Mouse (Mus musculus): Measurements from ENCODE around the gene Daam1. TPM values are rescaled to one million over a fixed set of nuclear protein-coding genes. Genes with fewer than 3 reads are reported as not detected.

Gene Daam1
- total and polyA plus RNA-seq, 2 experiments: 7.7 to 33.4 TPM

DNA sequence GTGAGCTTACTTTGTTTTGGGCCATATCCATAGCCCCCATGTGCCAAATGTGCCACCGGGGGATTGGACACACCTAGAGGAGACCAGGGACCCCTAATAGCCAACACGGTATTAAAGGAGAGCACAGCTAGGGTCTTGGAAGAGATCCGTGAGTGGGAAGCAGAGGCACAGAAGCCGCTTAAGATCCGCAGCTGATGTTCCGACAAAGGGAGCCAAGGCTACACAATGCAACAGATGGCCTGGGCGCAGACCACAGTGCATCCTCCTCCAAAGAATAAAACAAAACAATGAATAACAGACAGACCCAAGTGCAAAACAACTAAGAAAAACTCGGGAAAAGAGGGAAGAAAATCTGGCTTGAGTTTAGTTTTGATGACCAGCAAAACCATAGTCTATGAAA, 165.0 kb downstream of the Daam1 start:
- no peak overlapping the region for H3K4me3 ChIP-seq (ENCODE audit: insufficient read depth, low read depth, low read length)
- peaks cover 38% of the 10 kb centered on the region for H3K4me1 ChIP-seq (ENCODE audit: control insufficient read depth, insufficient read depth, low read length)
- no peaks in the 10 kb centered on the region for H3K79me2 ChIP-seq (ENCODE audit: control insufficient read depth, insufficient read depth, low read length)
- H3K27me3 ChIP-seq (ENCODE audit: control insufficient read depth, insufficient read depth, low read length): no peaks in the 10 kb centered on the region
- WGBS: 96% methylated on average over 8 of the region's 8 CpGs
- no peak overlapping the region for H3K27ac ChIP-seq (replicated peaks; ENCODE audit: insufficient read depth, low read depth, low read length)
- H3K36me3 ChIP-seq (ENCODE audit: control insufficient read depth, insufficient read depth, low read length): peaks cover 8% of the 10 kb centered on the region; the same call in 1 of the 2 replicates
- TF ChIP-seq CTCF (IDR thresholded peaks at IDR 0.05; ENCODE audit: low read depth, low read length) (no peak), POLR2A (IDR thresholded peaks at IDR 0.05; ENCODE audit: extremely low read depth, insufficient read depth, low read length) (no peak)
- H3K9ac ChIP-seq (ENCODE audit: low read depth, low read length): no peak overlapping the region
- DNase-seq (ENCODE audit: extremely low read depth, low read depth, low spot score): no peak

DNA sequence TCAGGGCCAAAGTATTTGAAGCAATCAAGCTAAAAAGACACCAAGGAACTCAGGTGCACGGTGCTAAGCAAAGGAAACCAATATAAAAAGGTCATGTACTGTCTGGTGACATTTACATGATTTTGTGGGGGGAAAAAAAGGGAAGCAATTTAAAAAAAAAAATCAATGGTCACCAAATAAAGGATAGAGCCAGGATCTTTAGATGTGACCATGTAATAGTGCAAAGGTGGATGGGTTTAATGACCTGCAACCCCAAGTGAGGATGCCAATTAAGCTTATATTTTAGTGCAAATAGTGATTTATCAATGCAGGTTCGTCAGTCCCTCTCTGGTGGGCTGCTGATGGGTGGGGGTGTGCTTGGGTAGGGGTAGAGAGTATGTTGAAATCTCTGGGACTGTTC, 166.0 kb downstream of the Daam1 start:
- Histone ChIP-seq H3K27me3 (ENCODE audit: control insufficient read depth, insufficient read depth, low read length) (no peaks in the 10 kb centered on the region), H3K79me2 (ENCODE audit: control insufficient read depth, insufficient read depth, low read length) (no peaks in the 10 kb centered on the region), H3K9ac (ENCODE audit: low read depth, low read length) (no peak overlapping the region), H3K36me3 (ENCODE audit: control insufficient read depth, insufficient read depth, low read length) (0 out of 2 replicates have a peak, but pooled peaks cover 1% of the 10 kb centered on the region), H3K4me3 (ENCODE audit: insufficient read depth, low read depth, low read length) (no peak overlapping the region), H3K27ac (replicated peaks; ENCODE audit: insufficient read depth, low read depth, low read length) (peak overlapping the region; percentile 95), H3K4me1 (ENCODE audit: control insufficient read depth, insufficient read depth, low read length) (peaks cover 38% of the 10 kb centered on the region)
- TF ChIP-seq POLR2A (IDR thresholded peaks at IDR 0.05; ENCODE audit: extremely low read depth, insufficient read depth, low read length) (no peak), CTCF (IDR thresholded peaks at IDR 0.05; ENCODE audit: low read depth, low read length) (no peak)
- peak; percentile 80 for DNase-seq (ENCODE audit: extremely low read depth, low read depth, low spot score)
- 20% methylated on average over 2 of the region's 2 CpGs for whole genome bisulfite sequencing

DNA sequence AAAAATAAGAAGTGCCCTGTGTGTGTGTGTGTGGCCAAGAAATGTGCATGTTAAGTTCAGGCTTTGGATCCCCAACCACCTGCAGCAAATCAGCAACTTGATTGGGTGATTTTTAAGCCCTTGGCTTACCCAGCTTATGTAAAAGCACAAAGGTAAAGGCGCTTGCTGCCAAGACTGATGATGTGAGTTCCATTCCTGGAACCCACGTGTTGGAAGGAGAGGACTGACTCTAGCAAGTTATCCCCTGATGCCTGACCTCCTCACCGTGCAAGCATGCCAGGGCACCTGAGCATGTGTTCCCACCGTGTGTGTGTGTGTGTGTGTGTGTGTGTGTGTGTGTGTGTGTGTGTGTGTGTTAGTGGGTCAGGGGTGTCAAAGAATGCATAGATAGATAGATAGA, 166.5 kb downstream of the Daam1 start:
- WGBS: 25% methylated on average over 4 of the region's 4 CpGs
- H3K27ac ChIP-seq (replicated peaks; ENCODE audit: insufficient read depth, low read depth, low read length): peak overlapping the region; percentile 95

DNA sequence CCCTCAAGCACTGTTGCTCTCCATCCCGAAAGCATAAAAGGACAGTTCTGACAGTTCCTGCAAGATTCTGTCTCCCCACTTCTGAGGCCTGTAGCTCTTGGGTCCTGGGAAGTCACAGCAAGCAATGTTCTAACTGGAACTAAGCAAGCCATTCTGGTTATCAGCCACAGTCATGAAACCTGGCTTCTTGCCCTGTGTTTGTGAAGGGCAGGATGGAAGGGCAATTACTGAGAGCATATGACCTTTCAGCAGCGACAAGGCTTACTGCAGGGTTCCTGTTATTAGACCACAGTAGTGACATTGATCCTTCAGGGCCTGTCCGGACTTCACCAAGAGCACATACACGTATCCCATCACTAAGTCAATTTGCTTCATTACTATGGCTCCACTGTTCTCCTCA, 167.8 kb downstream of the Daam1 start:
- Histone ChIP-seq H3K36me3 (ENCODE audit: control insufficient read depth, insufficient read depth, low read length) (no peaks in the 10 kb centered on the region), H3K27me3 (ENCODE audit: control insufficient read depth, insufficient read depth, low read length) (no peaks in the 10 kb centered on the region), H3K79me2 (ENCODE audit: control insufficient read depth, insufficient read depth, low read length) (no peaks in the 10 kb centered on the region), H3K9ac (ENCODE audit: low read depth, low read length) (0 out of 2 replicates have a peak overlapping the region, but pooled peaks have one; percentile 21), H3K4me1 (ENCODE audit: control insufficient read depth, insufficient read depth, low read length) (peaks cover 30% of the 10 kb centered on the region), H3K27ac (replicated peaks; ENCODE audit: insufficient read depth, low read depth, low read length) (peak overlapping the region; percentile 78), H3K4me3 (ENCODE audit: insufficient read depth, low read depth, low read length) (no peak overlapping the region)
- 13% methylated on average over 4 of the region's 4 CpGs for WGBS
- TF ChIP-seq CTCF (IDR thresholded peaks at IDR 0.05; ENCODE audit: low read depth, low read length) (no peak), POLR2A (IDR thresholded peaks at IDR 0.05; ENCODE audit: extremely low read depth, insufficient read depth, low read length) (no peak)
- peak; percentile 93 for DNase-seq (ENCODE audit: extremely low read depth, low read depth, low spot score)

More for the DNA sequence above, 166.5 kb downstream of the Daam1 start:
- Histone ChIP-seq H3K36me3 (ENCODE audit: control insufficient read depth, insufficient read depth, low read length) (0 out of 2 replicates have a peak, but pooled peaks cover 1% of the 10 kb centered on the region), H3K4me3 (ENCODE audit: insufficient read depth, low read depth, low read length) (no peak overlapping the region), H3K9ac (ENCODE audit: low read depth, low read length) (no peak overlapping the region), H3K79me2 (ENCODE audit: control insufficient read depth, insufficient read depth, low read length) (no peaks in the 10 kb centered on the region), H3K27me3 (ENCODE audit: control insufficient read depth, insufficient read depth, low read length) (no peaks in the 10 kb centered on the region), H3K4me1 (ENCODE audit: control insufficient read depth, insufficient read depth, low read length) (peaks cover 37% of the 10 kb centered on the region)
- TF ChIP-seq POLR2A (IDR thresholded peaks at IDR 0.05; ENCODE audit: extremely low read depth, insufficient read depth, low read length): no peak
- no peak for TF ChIP-seq CTCF (IDR thresholded peaks at IDR 0.05; ENCODE audit: low read depth, low read length)
- peak; percentile 94 for DNase-seq (ENCODE audit: extremely low read depth, low read depth, low spot score)

DNA sequence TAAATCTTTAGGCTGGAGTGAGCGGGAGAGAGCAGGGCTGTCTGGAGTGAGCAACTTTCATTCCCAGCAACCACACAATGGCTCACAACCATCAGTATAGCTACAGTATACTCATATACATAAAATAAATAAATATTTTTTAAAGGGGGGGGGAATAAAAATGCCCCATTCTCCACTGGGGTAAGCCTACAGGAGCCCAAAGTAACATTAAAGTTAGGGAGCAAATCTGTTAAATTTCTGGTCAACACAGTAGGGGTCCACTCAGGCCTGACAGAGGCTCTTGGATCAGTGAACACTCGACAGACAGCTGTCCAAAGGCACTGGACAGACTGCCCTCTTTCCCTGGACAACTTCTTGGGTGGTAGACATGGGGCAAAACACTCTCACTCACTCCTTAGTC, 168.8 kb downstream of the Daam1 start:
- Histone ChIP-seq H3K4me3 (ENCODE audit: insufficient read depth, low read depth, low read length) (no peak overlapping the region), H3K79me2 (ENCODE audit: control insufficient read depth, insufficient read depth, low read length) (no peaks in the 10 kb centered on the region), H3K4me1 (ENCODE audit: control insufficient read depth, insufficient read depth, low read length) (peaks cover 21% of the 10 kb centered on the region), H3K27ac (replicated peaks; ENCODE audit: insufficient read depth, low read depth, low read length) (no peak overlapping the region), H3K36me3 (ENCODE audit: control insufficient read depth, insufficient read depth, low read length) (no peaks in the 10 kb centered on the region), H3K9ac (ENCODE audit: low read depth, low read length) (no peak overlapping the region), H3K27me3 (ENCODE audit: control insufficient read depth, insufficient read depth, low read length) (no peaks in the 10 kb centered on the region)
- no peak for TF ChIP-seq POLR2A (IDR thresholded peaks at IDR 0.05; ENCODE audit: extremely low read depth, insufficient read depth, low read length)
- TF ChIP-seq CTCF (IDR thresholded peaks at IDR 0.05; ENCODE audit: low read depth, low read length): no peak
- DNase-seq (ENCODE audit: extremely low read depth, low read depth, low spot score): no peak
- 96% methylated on average over 2 of the region's 2 CpGs for WGBS

DNA sequence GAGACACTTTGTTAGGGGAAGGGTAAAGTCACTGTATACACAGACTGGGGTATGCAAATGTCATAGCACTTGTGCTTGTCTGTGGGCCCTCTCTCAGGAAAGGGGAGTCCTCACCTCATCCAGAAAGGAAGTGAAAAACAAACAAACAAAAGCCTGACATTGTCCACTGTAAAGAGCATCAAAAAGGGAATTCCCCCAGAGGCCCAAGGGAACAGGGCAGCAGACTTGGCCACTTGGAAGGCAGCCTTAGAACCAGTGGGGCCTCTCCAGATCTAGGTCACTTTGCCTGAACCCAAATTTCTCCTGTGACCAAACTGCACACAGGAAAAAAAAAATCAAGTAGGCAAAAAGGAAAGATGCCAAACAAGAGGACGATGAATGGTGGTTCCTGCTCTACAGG, 170.9 kb downstream of the Daam1 start:
- Histone ChIP-seq H3K79me2 (ENCODE audit: control insufficient read depth, insufficient read depth, low read length) (no peaks in the 10 kb centered on the region), H3K4me1 (ENCODE audit: control insufficient read depth, insufficient read depth, low read length) (peaks cover 16% of the 10 kb centered on the region), H3K36me3 (ENCODE audit: control insufficient read depth, insufficient read depth, low read length) (no peaks in the 10 kb centered on the region), H3K4me3 (ENCODE audit: insufficient read depth, low read depth, low read length) (no peak overlapping the region), H3K9ac (ENCODE audit: low read depth, low read length) (no peak overlapping the region), H3K27ac (replicated peaks; ENCODE audit: insufficient read depth, low read depth, low read length) (no peak overlapping the region), H3K27me3 (ENCODE audit: control insufficient read depth, insufficient read depth, low read length) (no peaks in the 10 kb centered on the region)
- DNase-seq (ENCODE audit: extremely low read depth, low read depth, low spot score): no peak
- 71% methylated on average over 1 of the region's 1 CpGs for WGBS
- TF ChIP-seq CTCF (IDR thresholded peaks at IDR 0.05; ENCODE audit: low read depth, low read length) (no peak), POLR2A (IDR thresholded peaks at IDR 0.05; ENCODE audit: extremely low read depth, insufficient read depth, low read length) (no peak)
